Mouse (Mus musculus) cerebellum, postnatal 25 days (tissue): Measurements from ENCODE around the gene Cd151.

Source experiments
- DNase-seq, 2 experiments: peaks; one replicate each; pipeline ENCODE4 v3.0.0; 2021; ENCODE audit warnings: mixed read lengths in 2 of 2

Cd151 gene

DNA sequence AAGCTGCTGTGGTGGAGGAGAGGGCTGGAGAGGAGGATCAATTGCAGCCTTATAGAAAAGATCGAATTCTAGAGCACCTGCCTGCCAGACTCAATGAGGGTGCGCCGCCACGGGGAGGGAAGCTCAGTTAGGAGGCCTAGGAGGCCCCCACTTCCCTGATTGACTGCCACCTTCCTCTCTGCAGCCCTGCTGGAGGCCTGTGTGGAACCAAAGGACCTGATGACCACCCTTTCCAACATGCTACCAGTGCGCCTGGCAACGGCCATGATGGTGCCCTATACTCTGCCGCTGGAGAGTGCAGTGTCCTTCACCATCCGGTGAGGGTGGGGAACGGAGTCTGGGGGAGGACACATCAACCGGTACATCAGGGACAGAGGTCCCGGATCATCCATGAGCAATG, 8.5 kb upstream of the Cd151 start:
- no peak for DNase-seq

- DNase-seq: peak; percentile 82 to 85
Observed at GRCm38 (mm10) chr7:141459301-141459711, 7.9 kb upstream of the Cd151 start.

DNA sequence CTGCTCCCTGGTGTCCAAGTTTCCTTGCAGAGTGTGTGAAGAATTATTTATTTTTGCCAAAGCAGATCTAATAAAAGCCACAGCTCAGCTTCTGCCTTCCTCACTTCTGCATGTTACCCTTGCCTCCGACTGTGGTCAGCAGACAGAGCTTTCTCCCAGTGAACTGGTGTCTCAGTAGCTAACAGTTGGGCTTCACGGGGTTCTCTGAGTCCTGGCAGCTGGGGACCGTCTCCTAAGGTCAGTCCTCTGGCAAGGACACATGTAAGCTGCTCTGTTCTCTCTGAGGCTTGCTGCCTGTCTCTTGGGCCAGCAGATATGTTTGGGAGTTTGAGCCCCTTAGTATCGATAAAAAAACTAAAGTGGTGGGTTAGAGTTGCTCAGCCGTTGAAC, 7.2 kb upstream of the Cd151 start:
- DNase-seq: peak; percentile 24 to 30

DNA sequence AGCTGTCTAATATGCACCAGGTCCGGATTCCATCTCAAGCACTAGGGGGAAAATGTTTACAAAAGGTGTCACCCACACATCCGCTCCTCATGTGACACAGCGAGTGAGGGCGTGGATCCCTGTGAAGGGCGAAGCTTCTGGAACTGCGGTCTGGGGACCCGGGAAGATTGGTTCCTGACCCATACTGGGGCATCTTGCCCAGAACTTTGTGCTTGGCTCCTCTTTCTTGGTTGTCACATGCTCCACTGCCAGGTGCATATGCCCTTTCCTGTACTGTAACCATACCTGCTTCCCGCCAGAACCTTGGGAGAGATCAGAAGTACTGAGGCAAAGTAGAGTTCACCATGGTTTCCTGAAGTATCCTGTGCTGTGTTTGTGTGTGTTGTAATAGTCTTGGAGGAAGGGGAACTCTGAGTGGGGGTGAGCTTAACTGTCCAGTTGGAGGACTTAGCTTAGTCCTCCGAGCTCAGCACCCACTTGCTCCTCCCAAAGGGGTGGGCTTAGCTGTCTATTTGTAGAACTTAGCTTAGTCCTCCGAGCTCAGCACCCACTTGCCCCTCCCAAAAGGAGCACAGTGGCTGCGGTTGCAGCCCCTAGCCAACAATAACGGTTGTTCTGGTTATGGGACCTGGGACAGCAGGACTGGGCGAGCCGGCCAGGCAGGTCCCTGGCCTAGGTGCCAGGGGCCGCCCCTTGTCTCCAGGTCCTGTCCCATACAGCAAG, 6.6 kb upstream of the Cd151 start, which contains the start of gene Cracr2b:
Cracr2b (plus strand) TSS at position 704 of the 723 bp plus-strand sequence.
- DNase-seq: peak; percentile 29 to 51

DNA sequence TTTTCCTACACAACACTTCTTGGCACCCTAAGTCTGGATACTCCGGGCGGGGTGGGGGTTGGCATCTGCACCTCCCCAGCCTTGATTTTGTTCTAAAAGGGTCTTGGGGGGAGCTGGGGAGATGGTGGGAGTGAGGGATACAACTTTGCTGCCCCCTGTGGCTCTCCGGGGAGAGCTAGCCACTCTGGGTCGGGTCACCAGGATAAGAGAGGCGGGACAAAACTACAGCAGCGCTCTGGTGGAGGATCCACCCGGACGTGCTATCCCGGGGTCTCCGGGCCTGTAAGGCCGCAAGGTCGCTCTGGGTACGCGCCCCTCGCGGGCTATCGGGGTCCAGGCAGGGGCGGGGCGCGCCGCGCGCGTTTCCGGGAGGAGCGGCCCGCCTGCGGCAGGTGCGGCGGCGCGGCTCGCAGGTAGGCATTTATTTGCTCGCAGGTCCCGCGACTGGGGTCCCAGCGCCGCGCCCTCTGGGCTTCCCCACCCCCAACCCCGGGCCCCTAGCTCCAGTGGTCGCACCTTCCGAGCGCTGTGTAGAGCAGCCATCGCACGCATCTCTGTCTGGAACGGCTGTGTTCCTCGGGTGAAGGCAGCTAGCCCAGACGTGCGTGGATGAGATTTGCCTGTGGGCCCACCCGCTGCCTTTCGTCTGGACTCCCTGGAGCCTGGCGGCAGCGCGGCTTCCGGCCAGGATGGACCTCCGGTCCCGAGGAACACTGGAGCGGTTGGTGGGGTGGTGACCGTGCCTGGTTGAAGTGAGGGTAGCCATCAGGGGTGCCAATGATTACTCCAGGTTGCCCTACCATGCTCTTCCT, 5.5 kb upstream of the Cd151 start:
- DNase-seq: peak; percentile 34 to 53

- peak; percentile 25 to 48 for DNase-seq
Observed at GRCm38 (mm10) chr7:141462333-141462821, 4.8 kb upstream of the Cd151 start.

DNA sequence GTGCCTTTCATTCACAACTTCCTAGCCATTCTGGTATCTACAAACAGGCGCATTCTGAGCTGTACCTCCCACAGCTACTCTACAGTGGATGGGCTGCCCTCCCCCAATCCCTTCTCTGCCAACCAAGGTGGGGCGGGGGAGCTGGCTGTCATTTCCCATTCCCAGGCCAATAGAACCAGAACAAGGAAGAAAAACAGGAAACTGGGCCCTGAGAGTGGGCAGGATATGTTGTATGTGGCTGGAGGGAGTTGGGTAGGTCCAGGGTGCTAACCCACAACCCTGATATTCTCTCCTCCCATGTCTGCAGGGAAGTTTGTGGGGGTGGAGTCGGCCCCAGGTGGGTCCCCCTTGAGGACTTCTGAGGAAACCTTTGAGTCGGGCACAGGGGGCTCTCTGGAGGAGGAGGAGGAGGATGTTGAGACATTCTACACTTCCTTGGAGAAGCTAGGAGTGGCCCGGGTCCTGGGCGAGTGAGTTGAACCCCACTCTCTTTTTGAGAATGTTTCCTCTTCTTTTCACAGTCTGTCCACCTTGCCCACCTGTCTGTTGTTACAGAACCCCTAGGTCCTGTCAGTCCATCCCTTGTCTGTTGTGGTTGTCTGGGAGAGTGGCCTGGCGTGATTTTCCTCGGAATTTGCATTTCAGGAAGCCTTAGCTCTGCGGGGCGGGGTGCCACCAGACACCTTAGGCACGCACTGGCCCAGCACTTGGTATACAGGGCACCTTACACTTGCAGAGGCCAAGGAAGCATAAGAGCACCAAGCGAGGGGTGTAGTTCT, 3.2 kb upstream of the Cd151 start:
- DNase-seq: peak; percentile 15 to 21

DNA sequence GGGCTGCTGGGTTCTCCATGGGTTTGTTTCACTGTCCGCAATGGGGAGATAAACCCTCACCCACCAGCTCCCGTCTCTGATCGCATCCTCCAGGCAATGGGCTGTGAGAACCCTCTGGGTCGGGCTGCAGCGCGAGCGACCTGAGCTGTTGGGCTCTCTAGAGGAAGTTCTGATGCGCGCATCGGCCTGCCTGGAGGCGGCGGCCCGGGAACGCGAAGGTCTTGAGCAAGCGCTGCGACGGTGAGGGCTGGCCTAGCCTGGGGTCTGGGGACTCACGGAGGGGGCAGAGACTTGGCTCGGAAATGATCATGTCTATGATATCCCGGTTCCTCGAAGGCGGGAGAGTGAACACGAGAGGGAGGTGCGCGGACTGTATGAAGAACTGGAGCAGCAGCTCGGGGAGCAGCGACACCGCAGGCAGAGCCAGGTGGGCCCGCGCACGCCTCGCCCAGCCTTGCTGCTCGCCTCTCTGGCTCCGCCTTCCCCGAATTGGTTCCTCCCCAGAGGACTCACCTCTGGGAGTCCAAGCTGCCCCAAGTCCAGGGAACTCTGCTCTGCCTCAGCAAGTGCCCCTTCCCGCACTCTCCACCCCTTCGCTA, 2.5 kb upstream of the Cd151 start:
- DNase-seq: peak; percentile 30 to 51

DNA sequence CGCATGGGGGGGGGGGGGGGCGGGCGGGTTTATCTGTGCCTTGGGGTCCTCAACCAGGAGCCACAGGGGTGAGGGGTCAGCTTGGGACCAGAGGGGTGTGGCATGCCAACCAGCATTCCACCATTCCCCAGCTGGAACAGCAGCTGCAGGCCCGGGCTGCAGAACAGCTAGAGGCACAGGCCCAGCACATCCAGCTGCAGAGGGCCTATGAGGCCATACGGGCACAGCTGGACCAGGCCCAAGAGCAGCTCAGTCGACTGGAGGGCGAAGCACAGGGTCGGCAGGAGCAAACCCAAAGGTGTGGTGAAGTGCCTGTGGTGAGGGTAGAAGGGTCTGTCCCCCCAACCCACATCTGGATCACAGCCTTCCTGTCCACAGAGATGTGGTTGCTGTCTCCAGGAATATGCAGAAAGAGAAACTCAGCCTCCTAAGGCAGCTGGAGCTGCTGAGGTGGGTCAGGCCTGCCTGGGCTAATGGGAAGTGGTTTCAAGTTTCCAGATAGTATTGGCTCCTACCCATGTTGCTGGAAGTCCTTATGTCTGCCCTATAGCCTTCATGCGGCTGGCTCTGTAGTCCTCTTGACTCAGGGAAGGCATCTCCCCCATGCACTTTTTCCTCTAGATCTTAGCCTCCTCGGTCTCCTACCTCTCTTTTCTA, 1.7 kb upstream of the Cd151 start:
- DNase-seq: peak; percentile 13 to 35

DNA sequence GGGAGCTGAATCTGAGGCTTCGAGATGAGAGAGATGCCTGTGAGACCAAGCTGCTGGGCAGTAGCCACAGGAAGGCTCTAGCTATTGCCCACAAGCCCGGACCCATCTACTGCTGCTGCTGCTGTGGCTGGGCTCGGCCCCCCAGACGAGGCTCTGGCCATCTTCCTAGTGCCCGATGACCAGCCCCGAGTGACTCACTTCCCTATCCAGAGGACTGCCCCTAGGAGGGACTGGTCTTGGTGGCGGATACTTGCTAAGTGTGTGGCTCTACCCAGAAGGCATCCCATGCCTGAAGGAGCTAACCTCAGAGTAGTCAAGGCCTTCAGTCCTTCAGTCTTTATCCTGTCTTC, 1.2 kb upstream of the Cd151 start:
- DNase-seq: peak in 1 of 2 experiments; percentile 13

GRCm38 (mm10) chr7:141466607-141467148, 514 bp upstream of the Cd151 start:
- DNase-seq: peak in 1 of 2 experiments; percentile 45

- DNase-seq: no peak
Observed at GRCm38 (mm10) chr7:141468164-141468521, 951 bp downstream of the Cd151 start.

DNA sequence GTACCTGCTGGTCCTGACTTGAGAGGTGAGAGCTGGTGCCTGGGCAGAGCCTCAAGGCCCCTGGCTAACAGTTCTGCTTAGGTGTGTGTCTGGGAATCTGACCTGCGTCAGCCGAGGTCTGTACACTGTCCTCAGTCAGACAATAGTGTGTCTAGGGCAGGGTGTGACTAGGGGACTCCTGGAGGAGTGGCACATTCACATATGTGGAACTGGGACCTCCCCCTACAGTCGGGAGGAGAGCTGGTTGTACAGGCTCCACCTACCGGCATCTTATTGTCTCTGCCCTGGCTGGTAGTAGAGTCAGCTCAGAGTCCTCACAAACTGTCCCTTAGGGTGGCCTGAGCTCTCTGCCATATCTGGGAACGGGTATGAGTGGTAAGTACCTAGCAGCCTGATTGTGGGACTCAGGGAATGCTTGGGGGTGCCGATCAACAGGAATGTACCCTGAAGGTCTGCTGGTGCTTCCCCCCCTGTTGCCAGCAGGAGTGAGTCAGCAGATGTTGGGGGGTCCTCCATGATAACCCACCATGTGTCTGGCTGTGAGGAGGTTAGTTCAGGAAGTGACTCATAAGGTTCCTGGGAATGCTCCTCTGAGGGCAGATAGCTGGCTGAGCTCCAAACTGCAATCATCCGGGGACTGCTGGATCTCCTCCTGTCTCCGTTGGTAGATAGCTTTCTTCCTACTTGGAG, 1.5 kb downstream of the Cd151 start:
- DNase-seq: peak; percentile 53 to 62

DNA sequence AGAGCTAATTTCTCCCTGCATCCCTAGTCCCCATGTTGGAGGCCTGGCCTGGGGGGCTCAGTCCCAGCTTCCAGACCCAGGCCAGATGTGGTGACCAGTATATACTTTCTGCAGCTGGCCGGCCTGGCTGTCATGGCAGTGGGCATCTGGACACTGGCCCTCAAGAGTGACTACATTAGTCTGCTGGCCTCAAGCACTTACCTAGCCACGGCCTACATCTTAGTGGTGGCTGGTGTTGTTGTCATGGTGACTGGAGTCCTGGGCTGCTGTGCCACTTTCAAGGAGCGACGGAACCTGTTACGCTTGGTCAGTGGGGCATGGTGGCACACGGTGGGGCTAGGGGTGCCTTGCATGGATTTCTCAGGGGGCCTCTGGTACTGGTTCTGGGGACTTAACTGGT, 2.2 kb downstream of the Cd151 start:
- peak in 1 of 2 experiments; percentile 14 for DNase-seq

- peak in 1 of 2 experiments; percentile 44 for DNase-seq
Observed at GRCm38 (mm10) chr7:141469901-141470636, 2.9 kb downstream of the Cd151 start.

DNA sequence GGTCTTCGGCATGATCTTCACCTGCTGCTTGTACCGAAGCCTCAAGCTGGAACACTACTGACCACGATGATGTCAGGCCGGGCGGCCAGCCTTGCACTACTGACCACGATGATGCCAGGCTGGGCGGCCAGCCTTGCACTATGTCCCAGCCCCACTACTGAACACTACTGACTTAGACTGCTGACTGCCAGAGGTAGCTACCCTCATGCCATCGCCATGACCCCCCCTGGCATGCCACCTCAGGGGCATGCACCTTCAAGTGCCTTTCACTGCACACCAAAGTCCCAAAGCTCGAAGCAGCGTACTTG, 3.4 kb downstream of the Cd151 start:
- DNase-seq: peak in 1 of 2 experiments; percentile 22

DNA sequence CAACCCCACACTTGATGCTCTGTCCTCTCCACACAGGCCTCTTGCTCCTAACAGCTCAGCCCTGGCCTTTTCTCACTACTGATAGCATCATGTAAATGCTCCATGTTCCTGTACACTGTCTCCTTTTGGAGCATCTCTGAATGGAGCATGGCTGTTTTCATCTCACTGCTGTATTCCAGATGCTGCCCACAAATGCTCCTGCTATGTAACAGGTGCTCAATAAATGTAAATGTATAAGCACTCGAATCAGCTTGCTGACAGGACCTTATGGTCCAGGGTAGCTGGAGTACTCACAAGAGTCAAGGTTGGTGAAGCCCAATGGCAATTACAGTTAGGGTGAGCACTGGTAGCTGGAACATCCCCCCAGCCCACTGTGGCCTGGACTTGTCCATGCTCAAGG, 4.0 kb downstream of the Cd151 start:
- DNase-seq: no peak

DNA sequence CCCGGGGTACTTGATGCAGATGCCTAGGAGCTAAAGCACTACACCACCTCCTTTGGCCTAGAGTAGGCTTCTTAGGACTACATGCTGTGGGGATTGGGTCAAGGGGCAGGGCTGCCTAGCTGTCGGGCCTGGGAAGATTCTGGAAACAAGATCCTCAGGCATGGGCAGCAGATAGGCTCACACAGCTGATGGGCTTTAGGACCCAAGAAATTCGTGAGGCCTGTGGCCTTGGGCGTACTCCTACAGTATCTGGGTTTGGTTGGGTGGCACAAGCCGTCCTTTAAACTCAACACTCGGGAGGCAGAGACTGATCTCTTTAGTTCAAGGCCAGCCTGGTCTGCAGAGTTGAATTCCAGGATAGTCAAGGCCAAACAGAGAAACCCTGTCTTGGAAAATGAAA, 5.0 kb downstream of the Cd151 start:
- no peak for DNase-seq

DNA sequence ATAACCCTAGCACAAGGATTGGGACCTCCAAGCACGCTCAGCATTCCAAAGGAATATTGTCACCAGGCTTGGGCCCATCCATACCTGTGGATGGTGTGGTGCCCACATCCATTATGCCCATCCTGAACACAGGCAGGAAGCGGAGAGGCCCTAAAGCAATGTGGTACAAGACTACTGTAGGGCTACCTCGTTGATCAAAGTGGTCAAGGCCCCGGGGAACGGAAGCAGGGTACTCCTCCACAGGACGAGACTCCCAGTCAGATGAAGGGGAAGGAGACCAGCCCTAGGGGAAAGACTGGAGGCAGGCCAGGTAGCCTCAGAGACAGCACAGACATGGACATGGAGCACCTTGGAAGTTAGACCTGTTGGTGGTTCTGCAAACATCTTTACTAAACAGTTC, 5.6 kb downstream of the Cd151 start:
- DNase-seq: peak in 1 of 2 experiments; percentile 21

DNA sequence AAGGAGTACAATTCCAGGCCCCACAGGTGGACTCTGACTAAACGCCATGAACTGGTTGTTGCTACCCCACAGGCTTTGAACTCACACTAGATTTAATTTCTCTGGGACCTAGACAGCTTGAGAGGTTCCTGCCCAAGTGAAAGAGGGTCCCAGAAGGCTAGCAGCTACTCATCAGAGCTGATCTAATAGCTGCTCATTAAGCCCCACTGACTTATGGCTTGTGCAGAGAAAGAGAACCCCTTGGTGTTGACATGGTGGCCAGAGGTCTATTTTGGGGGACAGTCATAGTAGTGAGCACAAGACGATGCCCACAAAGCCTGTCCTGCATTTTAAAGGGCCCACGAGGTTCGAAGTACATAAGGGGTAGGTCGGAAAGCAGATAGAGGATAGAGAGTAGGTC, 7.0 kb downstream of the Cd151 start:
- DNase-seq: no peak
